Mouse (Mus musculus) frontal cortex, adult 2 months (tissue): Measurements from ENCODE around the gene Lrp3. TPM values are rescaled to one million over a fixed set of nuclear protein-coding genes. Genes with fewer than 3 reads are reported as not detected.
"Not testable (repeated sequence)": the region's sequence is repeated elsewhere in the genome, so short reads cannot be mapped to it uniquely, and the experiment has no call there.

Experiments used
- DNase-seq, 2 experiments: peaks; one replicate each; pipeline ENCODE4 v3.0.0; 2022; ENCODE audit warnings: low spot score in 1 of 2; ENCODE audit errors: extremely low spot score in 1 of 2
- polyA plus RNA-seq: library from polyadenylated mRNA; depleted of rRNA; stranded (reverse); fragments of >200 nt; gene quantifications from 2 replicates; pipeline ENCODE4 v1.2.3, GENCODE M21; 2012; rRNA removed

Lrp3 gene
- polyA plus RNA-seq, result 53.7 and 57.4 TPM in 2 replicates

- DNase-seq, result peak in 1 of 2 experiments; percentile 67
Observed at GRCm38 (mm10) chr7:35215225-35215624, at the start of gene Lrp3. Gene Lrp3 (minus strand): TSS chr7:35215498.

GRCm38 (mm10) chr7:35264746-35265145 is 49.4 kb upstream of the Lrp3 start:
- DNase-seq, result peak; percentile 27 to 78

- no peak for DNase-seq
Observed at GRCm38 (mm10) chr7:35263595-35264489, 48.5 kb upstream of the Lrp3 start.

- no peak for DNase-seq
Observed at GRCm38 (mm10) chr7:35259384-35259783, 44.1 kb upstream of the Lrp3 start.

GRCm38 (mm10) chr7:35258294-35258693 is 43.0 kb upstream of the Lrp3 start:
- DNase-seq, result no peak

- DNase-seq, result peak; percentile 24 to 61
Observed at GRCm38 (mm10) chr7:35252041-35252558, 36.8 kb upstream of the Lrp3 start.

GRCm38 (mm10) chr7:35237935-35238334 is 22.6 kb upstream of the Lrp3 start:
- DNase-seq, result not testable (repeated sequence)

- peak; percentile 57 to 73 for DNase-seq
Observed at GRCm38 (mm10) chr7:35235308-35235707, 20.0 kb upstream of the Lrp3 start.

GRCm38 (mm10) chr7:35234361-35235245 is 19.3 kb upstream of the Lrp3 start:
- DNase-seq, result peak; percentile 96 to 100

- DNase-seq, result peak in 1 of 2 experiments; percentile 20
Observed at GRCm38 (mm10) chr7:35233861-35234260, 18.6 kb upstream of the Lrp3 start.

GRCm38 (mm10) chr7:35232796-35233455 is 17.6 kb upstream of the Lrp3 start:
- no peak for DNase-seq

GRCm38 (mm10) chr7:35230333-35230732 is 15.0 kb upstream of the Lrp3 start:
- no peak for DNase-seq

- no peak for DNase-seq
Observed at GRCm38 (mm10) chr7:35220694-35221365, 5.5 kb upstream of the Lrp3 start.

GRCm38 (mm10) chr7:35215731-35216130 is 433 bp upstream of the Lrp3 start:
- no peak for DNase-seq

- no peak for DNase-seq
Observed at GRCm38 (mm10) chr7:35214442-35215222, 666 bp downstream of the Lrp3 start.

- no peak for DNase-seq
Observed at GRCm38 (mm10) chr7:35211791-35212190, 3.5 kb downstream of the Lrp3 start.

- DNase-seq, result no peak
Observed at GRCm38 (mm10) chr7:35199755-35200154, 15.5 kb downstream of the Lrp3 start.

GRCm38 (mm10) chr7:35198981-35199754 is 16.1 kb downstream of the Lrp3 start:
- no peak for DNase-seq
